Mouse (Mus musculus) adrenal gland, postnatal 36 days (tissue): ENCODE measurements around the gene Msantd3. TPM values are rescaled to one million over a fixed set of nuclear protein-coding genes. Genes with fewer than 3 reads are reported as not detected.

ENCODE experiments used
- DNase-seq, 2 experiments: peaks; one replicate each; pipeline ENCODE4 v3.0.0; 2021; ENCODE audit warnings: mixed read lengths in 1 of 2
- total RNA-seq, 2 experiments: library from RNA; stranded (reverse); gene quantifications; 2 replicates each; pipeline ENCODE4 v1.2.3; 2021

Gene Msantd3
- total RNA-seq, 2 experiments from 2014 or later: 16.7 to 17.0 TPM

- DNase-seq: no peak
Measured at GRCm38 (mm10) chr4:48554132-48554531, 14.4 kb downstream of the Msantd3 start.

DNA sequence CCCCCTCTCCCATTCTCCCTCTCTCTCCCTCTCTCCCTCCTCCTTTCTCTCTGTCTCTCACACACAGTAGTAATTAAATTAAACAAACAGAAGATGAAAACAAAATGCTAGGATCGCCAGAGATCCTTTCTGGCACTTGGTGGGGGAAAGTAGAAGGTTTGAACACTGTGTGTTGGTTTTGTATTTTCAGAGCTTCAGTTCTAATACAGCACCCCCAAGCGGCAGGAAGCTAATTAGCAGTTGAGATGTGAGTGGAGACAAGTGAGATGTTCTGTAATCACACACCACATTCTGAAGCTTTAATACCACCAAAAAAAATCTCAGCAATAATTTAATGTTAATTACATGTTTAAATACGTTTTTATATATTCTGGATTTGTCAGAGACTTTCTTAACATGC lies 16.0 kb downstream of the Msantd3 start:
- DNase-seq: peak; percentile 60 to 66

- DNase-seq: peak; percentile 22 to 35
Measured at GRCm38 (mm10) chr4:48559652-48560051, 19.9 kb downstream of the Msantd3 start.

DNA sequence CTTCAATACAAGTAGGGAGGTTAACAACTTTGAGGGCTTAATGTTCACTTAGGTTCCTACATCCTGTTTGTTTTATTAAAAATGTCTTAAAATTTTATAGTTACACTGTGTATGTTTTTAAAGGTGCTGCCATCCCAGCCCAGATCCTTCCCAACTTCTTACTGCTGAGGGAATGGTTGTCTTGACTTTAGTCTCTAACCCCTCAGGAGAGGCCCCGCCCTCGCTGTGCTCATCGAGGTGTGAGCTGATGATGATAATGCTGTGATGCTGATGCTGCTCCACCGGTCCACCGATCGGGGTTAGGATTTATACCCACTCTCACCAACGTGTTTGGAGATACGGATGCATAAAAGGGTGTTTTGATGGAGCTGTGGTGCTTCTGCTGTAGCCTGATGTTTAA lies 22.1 kb downstream of the Msantd3 start:
- DNase-seq: no peak

DNA sequence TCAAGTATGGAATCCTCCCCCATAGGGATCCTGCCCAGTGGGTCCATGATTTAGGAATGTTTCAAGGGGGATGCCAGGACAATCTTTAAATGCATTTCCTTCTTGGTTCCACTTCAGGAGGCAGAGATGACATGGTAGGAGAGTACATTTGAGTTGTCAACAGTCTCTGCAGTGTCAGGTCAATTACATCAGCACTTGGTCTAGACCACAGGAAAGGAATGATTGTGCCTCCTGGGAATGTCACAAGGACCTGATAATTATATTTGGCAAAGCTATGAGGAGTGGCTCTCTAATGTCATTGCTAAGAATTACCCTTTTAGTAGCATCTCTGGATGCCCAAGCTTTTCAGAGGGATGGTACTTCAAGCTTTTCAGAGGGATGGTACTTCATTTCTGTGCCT lies 25.2 kb downstream of the Msantd3 start:
- no peak for DNase-seq

- DNase-seq: no peak
Measured at GRCm38 (mm10) chr4:48576361-48576760, 36.6 kb downstream of the Msantd3 start.

GRCm38 (mm10) chr4:48577831-48578230 lies 38.1 kb downstream of the Msantd3 start:
- no peak for DNase-seq

DNA sequence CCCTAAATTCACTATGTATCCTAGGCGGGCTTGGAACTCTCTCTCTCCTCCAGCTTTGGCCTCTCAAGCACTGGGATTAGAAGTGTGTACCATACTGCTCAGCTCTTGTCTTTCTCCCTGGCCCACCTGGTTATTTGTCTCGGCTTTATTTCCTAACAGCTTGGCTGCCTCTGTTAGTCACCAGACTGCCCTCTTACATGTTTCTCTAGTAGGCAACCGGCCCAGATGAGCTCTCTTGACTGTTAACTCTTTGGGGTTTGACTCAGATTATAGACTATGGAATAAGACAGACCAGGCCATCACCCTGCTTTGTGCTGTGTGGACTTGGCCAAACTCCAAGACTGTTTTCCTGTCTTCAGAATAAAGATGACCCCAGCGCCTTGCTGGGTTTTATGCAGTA lies 38.7 kb downstream of the Msantd3 start:
- peak in 1 of 2 experiments; percentile 25 for DNase-seq

GRCm38 (mm10) chr4:48579475-48580110 lies 39.9 kb downstream of the Msantd3 start:
- peak; percentile 28 to 34 for DNase-seq

- no peak for DNase-seq
Measured at GRCm38 (mm10) chr4:48581201-48581600, 41.5 kb downstream of the Msantd3 start.

GRCm38 (mm10) chr4:48581993-48582392 lies 42.3 kb downstream of the Msantd3 start:
- no peak for DNase-seq

- no peak for DNase-seq
Measured at GRCm38 (mm10) chr4:48582941-48583340, 43.2 kb downstream of the Msantd3 start.

DNA sequence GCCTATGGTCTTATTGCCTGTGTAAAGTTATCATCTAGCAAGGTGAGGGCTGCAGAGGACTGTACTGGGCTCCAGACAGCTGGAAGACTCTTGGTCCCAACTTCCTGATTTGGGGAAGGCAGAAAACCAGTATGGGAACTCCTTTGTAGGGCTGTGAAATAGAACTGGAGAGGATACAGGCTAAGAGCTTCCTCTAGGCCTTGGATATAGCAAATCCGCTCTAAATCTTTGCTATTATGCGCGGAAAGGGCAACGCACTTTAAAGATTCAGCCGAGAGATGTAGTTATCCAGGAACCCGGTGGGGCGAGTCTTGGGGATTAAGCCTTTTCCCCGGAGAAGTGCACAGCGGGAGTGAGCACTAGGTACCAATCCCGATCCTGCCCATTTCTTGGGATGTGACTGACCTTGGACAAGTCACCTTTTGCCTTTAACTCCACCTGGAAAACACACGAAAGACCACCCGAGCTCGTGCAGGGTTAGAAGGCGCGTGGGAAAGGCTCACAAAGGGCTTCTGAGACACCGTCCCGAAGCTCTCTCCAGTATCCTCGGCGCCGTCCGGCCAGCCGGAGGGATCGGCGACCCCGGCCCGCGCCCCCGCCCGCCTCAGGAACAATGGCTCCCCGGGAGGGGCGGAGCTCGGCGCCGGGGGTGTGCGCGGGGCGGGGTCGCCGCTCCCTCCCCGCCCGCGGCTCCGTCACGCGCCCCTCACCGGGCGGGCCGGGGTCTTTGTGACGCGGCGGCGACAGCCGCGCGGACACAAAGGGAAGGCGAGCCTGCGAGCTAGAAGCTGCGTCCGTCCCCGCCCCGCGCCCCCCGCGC lies 44.9 kb downstream of the Msantd3 start, which contains the start of gene Tmeff1:
Gene Tmeff1, plus strand, starts transcription at position 754 of the 820 bp plus-strand sequence.
- peak; percentile 44 to 68 for DNase-seq

DNA sequence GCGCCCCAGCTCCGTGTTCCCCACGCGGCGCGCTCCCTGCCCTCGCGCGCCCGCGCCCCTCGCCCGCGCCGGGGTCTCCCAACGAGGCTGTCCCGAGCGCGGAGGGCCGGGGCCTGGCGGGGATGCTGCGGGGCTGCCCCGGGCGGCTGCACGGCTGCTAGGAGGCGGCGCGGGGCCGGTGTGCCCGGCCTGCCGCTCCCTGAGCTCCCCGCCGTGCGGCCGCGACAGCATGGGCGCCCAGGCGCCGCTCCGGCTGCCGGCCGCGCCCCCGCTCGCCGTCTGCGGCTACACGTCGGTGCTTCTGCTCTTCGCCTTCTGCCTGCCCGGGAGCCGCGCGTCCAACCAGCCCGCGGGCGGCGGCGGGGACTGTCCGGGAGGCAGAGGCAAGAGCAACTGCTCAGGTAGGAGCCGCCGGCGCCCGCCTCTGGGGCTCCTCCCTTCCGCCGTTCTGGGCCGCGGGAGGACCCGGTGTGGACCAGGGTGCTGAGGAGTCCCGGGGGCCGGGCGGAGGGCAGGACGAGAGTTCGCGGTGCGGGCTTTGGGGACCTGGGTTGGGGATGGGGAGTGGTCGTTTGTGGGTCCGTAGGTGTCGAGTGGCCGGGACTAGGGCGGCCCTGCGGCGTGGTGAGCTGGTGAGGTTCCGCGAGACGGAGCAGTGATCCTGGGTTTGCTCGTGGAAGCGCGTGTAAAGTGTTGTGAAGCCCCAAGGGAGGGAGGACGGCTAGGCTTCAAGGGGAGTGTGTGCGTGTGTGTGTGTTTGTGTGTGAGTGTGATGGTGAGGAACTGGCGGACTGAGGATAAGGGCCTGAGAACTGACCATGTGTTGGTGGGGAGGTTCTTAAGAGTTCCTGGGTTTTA lies 45.7 kb downstream of the Msantd3 start:
- DNase-seq: peak; percentile 60 to 68

- peak; percentile 7 to 12 for DNase-seq
Measured at GRCm38 (mm10) chr4:48586099-48586821, 46.5 kb downstream of the Msantd3 start.

GRCm38 (mm10) chr4:48587526-48587925 lies 47.8 kb downstream of the Msantd3 start:
- no peak for DNase-seq

- no peak for DNase-seq
Measured at GRCm38 (mm10) chr4:48588576-48588975, 48.8 kb downstream of the Msantd3 start.

GRCm38 (mm10) chr4:48590862-48591261 lies 51.1 kb downstream of the Msantd3 start:
- DNase-seq: no peak

DNA sequence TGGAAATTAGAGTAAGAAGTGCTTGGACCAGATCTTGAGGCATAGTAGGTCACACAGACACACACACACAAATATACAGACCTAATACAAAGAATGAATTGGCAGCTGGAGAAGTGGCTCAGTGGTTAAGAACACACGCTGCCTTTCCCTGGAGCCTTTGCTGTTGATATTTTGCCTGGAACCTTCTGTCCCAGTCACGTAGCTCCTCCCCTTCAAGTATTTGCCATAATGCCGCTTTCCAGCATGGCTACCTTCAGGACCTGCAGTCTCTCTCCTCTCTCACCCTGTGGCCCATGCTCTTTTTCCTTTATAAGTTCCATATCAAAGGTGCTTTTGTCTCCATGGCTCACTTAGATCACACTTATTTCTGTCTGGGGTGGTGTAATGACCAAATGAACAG lies 51.7 kb downstream of the Msantd3 start:
- DNase-seq: no peak

DNA sequence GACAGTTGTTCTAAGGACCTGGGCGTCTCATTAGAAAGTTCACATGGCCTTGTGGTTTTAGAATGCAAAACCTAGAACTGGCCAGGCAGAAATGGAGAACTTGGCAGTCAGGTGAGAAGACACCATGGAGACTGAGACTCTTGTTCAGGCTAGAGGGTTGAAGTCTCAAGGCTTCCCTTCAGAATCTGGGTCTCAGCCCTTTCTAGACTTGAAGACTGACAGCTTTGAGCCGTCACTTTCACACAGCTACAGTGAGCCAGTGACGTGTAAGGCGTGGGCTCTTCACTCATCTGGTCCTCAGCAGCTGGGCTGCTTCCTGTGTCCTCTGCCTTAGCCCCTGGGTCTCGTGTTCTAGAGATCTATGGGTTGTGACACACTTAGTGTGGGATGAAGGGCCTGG lies 52.6 kb downstream of the Msantd3 start:
- DNase-seq: no peak

GRCm38 (mm10) chr4:48592844-48593243 lies 53.1 kb downstream of the Msantd3 start:
- no peak for DNase-seq

GRCm38 (mm10) chr4:48596111-48596510 lies 56.4 kb downstream of the Msantd3 start:
- no peak for DNase-seq
